Mouse (Mus musculus): ENCODE data around the gene Calm5. TPM values are rescaled to one million over a fixed set of nuclear protein-coding genes. Genes with fewer than 3 reads are reported as not detected.
"Not testable (repeated sequence)": the region's sequence is repeated elsewhere in the genome, so short reads cannot be mapped to it uniquely, and the experiment has no call there.

The Calm5 gene
- total RNA-seq, 2 experiments from 2014 or later, result not detected

- intact Hi-C loops (cut with DNase I), result no loop called here
- no peak overlapping the region for H3K27ac ChIP-seq
- no peak overlapping the region for H3K4me3 ChIP-seq
- TF ChIP-seq CTCF (IDR thresholded peaks at IDR 0.05), result no peak
- DNase-seq, result no peak
Measured at GRCm38 (mm10) chr13:3877679-3878220, 23.8 kb downstream of the Calm5 start.

- intact Hi-C loops (cut with DNase I), result no loop called here
- no peak overlapping the region for H3K4me3 ChIP-seq
- no peak for TF ChIP-seq CTCF (IDR thresholded peaks at IDR 0.05)
- H3K27ac ChIP-seq, result no peak overlapping the region
- DNase-seq, result no peak
Measured at GRCm38 (mm10) chr13:3886663-3887062, 32.7 kb downstream of the Calm5 start.

GRCm38 (mm10) chr13:3889111-3889510, 35.1 kb downstream of the Calm5 start:
- intact Hi-C loops (cut with DNase I), result no loop called here
- no peak for TF ChIP-seq CTCF (IDR thresholded peaks at IDR 0.05)
- DNase-seq, result no peak
- Histone ChIP-seq H3K4me3 (peak overlapping the region; percentile 56), H3K27ac (no peak overlapping the region)

GRCm38 (mm10) chr13:3890061-3890460, 36.1 kb downstream of the Calm5 start:
- TF ChIP-seq CTCF (IDR thresholded peaks at IDR 0.05), result no peak
- DNase-seq, result no peak
- intact Hi-C loops (cut with DNase I), result loop anchor here (5.0 to 10.0 kb wide), 2 partner anchors 118 to 355 kb away; partner anchors contain the start of gene Gdi2
- Histone ChIP-seq H3K4me3 (peak overlapping the region; percentile 56), H3K27ac (peak overlapping the region; percentile 9; the same call in 1 of the 2 replicates)

GRCm38 (mm10) chr13:3891479-3892087, 37.6 kb downstream of the Calm5 start:
- H3K27ac ChIP-seq, result peak overlapping the region; percentile 91
- DNase-seq, result no peak
- peak overlapping the region; percentile 77 for H3K4me3 ChIP-seq
- no peak for TF ChIP-seq CTCF (IDR thresholded peaks at IDR 0.05)
- intact Hi-C loops (cut with DNase I), result loop anchor here (5.0 to 10.0 kb wide), 2 partner anchors 119 to 357 kb away; partner anchors contain the start of gene Gdi2

GRCm38 (mm10) chr13:3892601-3893000, 38.6 kb downstream of the Calm5 start:
- no peak for DNase-seq
- no peak for TF ChIP-seq CTCF (IDR thresholded peaks at IDR 0.05)
- H3K4me3 ChIP-seq, result peak overlapping the region; percentile 77
- peak overlapping the region; percentile 91 for H3K27ac ChIP-seq
- intact Hi-C loops (cut with DNase I), result loop anchor here (5.0 to 10.0 kb wide), 2 partner anchors 120 to 358 kb away; partner anchors contain the start of gene Gdi2

- DNase-seq, result peak; percentile 94
- peak overlapping the region; percentile 91 for H3K27ac ChIP-seq
- TF ChIP-seq CTCF (IDR thresholded peaks at IDR 0.05), result no peak
- intact Hi-C loops (cut with DNase I), result loop anchor here (5.0 to 10.0 kb wide), 2 partner anchors 121 to 358 kb away; partner anchors contain the start of gene Gdi2
- peak overlapping the region; percentile 77 for H3K4me3 ChIP-seq
Measured at GRCm38 (mm10) chr13:3893126-3893734, 39.3 kb downstream of the Calm5 start.

- Histone ChIP-seq H3K27ac (0 out of 2 replicates have a peak overlapping the region, but pooled peaks have one; percentile 16), H3K4me3 (peak overlapping the region; percentile 77)
- intact Hi-C loops (cut with DNase I), result loop anchor here (5.0 to 10.0 kb wide), 2 partner anchors 122 to 360 kb away; partner anchors contain the start of gene Gdi2
- no peak for DNase-seq
- no peak for TF ChIP-seq CTCF (IDR thresholded peaks at IDR 0.05)
Measured at GRCm38 (mm10) chr13:3894549-3894948, 40.6 kb downstream of the Calm5 start.

GRCm38 (mm10) chr13:3895397-3895980, 41.5 kb downstream of the Calm5 start:
- Histone ChIP-seq H3K4me3 (no peak overlapping the region), H3K27ac (peak overlapping the region; percentile 43)
- no peak for DNase-seq
- intact Hi-C loops (cut with DNase I), result loop anchor here (5.0 to 10.0 kb wide), 2 partner anchors 107 to 361 kb away; partner anchors contain the start of gene Gdi2
- no peak for TF ChIP-seq CTCF (IDR thresholded peaks at IDR 0.05)

GRCm38 (mm10) chr13:3896032-3896431, 42.1 kb downstream of the Calm5 start:
- Histone ChIP-seq H3K27ac (peak overlapping the region; percentile 43), H3K4me3 (no peak overlapping the region)
- intact Hi-C loops (cut with DNase I), result loop anchor here (1.0 to 10.0 kb wide), 3 partner anchors 106 to 361 kb away; partner anchors contain the start of gene Gdi2
- DNase-seq, result no peak
- no peak for TF ChIP-seq CTCF (IDR thresholded peaks at IDR 0.05)

- peak; percentile 58 for DNase-seq
- intact Hi-C loops (cut with DNase I), result loop anchor here (1.0 to 10.0 kb wide), 3 partner anchors 105 to 362 kb away; partner anchors contain the start of gene Gdi2
- no peak overlapping the region for H3K4me3 ChIP-seq
- peak overlapping the region; percentile 41; the same call in 1 of the 2 replicates for H3K27ac ChIP-seq
- no peak; the same call in 1 of the 2 replicates for TF ChIP-seq CTCF (IDR thresholded peaks at IDR 0.05)
Measured at GRCm38 (mm10) chr13:3896913-3897312, 42.9 kb downstream of the Calm5 start.

- intact Hi-C loops (cut with DNase I), result loop anchor here (5.0 to 10.0 kb wide), 2 partner anchors 104 to 363 kb away; partner anchors contain the start of gene Gdi2
- DNase-seq, H3K4me3 ChIP-seq, H3K27ac ChIP-seq: not testable (repeated sequence)
Measured at GRCm38 (mm10) chr13:3898202-3898601, 44.2 kb downstream of the Calm5 start.

All from gastrocnemius, adult 2 months (tissue).